Mouse (Mus musculus) neutrophil, adult 83 days (primary cell): ENCODE data around the gene Smim4. TPM values are rescaled to one million over a fixed set of nuclear protein-coding genes. Genes with fewer than 3 reads are reported as not detected.

ENCODE experiments used
- total RNA-seq, 2 experiments: library from RNA; stranded (reverse); gene quantifications; one replicate each; pipeline ENCODE4 v1.2.4; 2023

The Smim4 gene
- 10 to 100 TPM; 43.2 to 63.8 TPM for total RNA-seq

GRCm38 (mm10) chr14:31128826-31129219 is at the start of gene Smim4:
Smim4 (minus strand) TSS chr14:31128956.

GRCm38 (mm10) chr14:31168425-31168824 is 39.7 kb upstream of the Smim4 start, which contains the start of gene Stab1:
Stab1 (minus strand) TSS chr14:31168641.

GRCm38 (mm10) chr14:31130236-31131220 is 1.8 kb upstream of the Smim4 start, which contains the start of gene Nt5dc2:
Nt5dc2 (plus strand) TSS chr14:31131053.

Other genes with a start within 250 kb of the Smim4 start
- under 1 TPM; 0.44 to 0.83 TPM for gene Mustn1, start 249.8 kb downstream of the Smim4 start, total RNA-seq
- gene Itih4, start 242.5 kb downstream of the Smim4 start, total RNA-seq = not detected
- not detected for gene Itih3, start 205.2 kb downstream of the Smim4 start, total RNA-seq
- not detected for gene Itih1, start 185.7 kb downstream of the Smim4 start, total RNA-seq
- gene Nek4, start 177.6 kb downstream of the Smim4 start, total RNA-seq = 1 to 10 TPM; 4.5 to 4.7 TPM
- gene Glt8d1, start 127.6 kb downstream of the Smim4 start, total RNA-seq = 10 to 100 TPM; 11.4 to 12.2 TPM
- gene Spcs1, start 127.3 kb downstream of the Smim4 start, total RNA-seq = 10 to 100 TPM; 70.6 to 86.4 TPM
- gene Pbrm1, start 109.8 kb downstream of the Smim4 start, total RNA-seq = 10 to 100 TPM; 52.5 to 55.0 TPM
- 10 to 100 TPM; 43.5 to 46.3 TPM for gene Gnl3, start 109.8 kb downstream of the Smim4 start, total RNA-seq
- 10 to 100 TPM; 15.2 to 18.0 TPM for gene Nt5dc2, start 2.1 kb upstream of the Smim4 start, total RNA-seq
- 1 to 10 TPM; 2.8 to 3.7 TPM for gene Stab1, start 39.7 kb upstream of the Smim4 start, total RNA-seq
- gene Tnnc1, start 79.4 kb upstream of the Smim4 start, total RNA-seq = 1 to 10 TPM; 1.0 to 2.1 TPM
- 100 to 1,000 TPM; 298 to 310 TPM for gene Nisch, start 88.0 kb upstream of the Smim4 start, total RNA-seq
- under 1 TPM; 0.20 to 0.38 TPM for gene Sema3g, start 88.9 kb upstream of the Smim4 start, total RNA-seq
- 1 to 10 TPM; 6.6 to 7.2 TPM for gene Phf7, start 122.4 kb upstream of the Smim4 start, total RNA-seq
- gene Bap1, start 122.5 kb upstream of the Smim4 start, total RNA-seq = 10 to 100 TPM; 40.0 to 46.7 TPM
- gene Dnah1, start 194.9 kb upstream of the Smim4 start, total RNA-seq = under 1 TPM in 1 of 2 experiments, not detected in 1; 0.02 TPM
- gene Capn7, start 207.7 kb upstream of the Smim4 start, total RNA-seq = 10 to 100 TPM; 23.1 to 23.2 TPM